Mouse (Mus musculus): ENCODE results near the gene Rpp14. TPM values are rescaled to one million over a fixed set of nuclear protein-coding genes. Genes with fewer than 3 reads are reported as not detected.

Rpp14 gene
- polyA plus RNA-seq, 1 experiment from 2014 or later: 47.7 TPM

DNA sequence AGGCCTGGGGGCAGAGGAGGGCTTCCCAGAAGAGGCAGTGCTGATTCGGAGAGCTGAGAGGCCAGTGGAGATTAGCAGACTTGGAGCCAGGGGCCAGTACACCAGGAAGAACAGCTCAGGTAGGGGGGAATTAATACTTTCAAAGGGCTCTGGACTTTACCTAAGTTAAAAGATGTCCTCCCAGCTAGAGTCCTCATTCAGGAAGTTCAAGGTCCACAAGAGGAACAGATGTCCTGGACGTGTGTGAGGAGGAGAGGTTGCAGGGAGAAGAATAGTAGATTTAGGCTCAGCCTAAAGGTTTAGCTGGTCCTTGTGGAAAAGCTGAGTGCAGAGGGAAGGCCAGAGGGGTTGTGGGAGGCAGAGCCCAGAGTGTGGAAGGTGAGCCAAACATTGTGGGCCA lies 54.1 kb downstream of the Rpp14 start:
- Histone ChIP-seq H3K9me3 (replicated peaks; ENCODE audit: control insufficient read depth, low read length) (no peaks in the 10 kb centered on the region), H3K9ac (ENCODE audit: low read length) (peak overlapping the region; percentile 47; the same call in 1 of the 2 replicates), H3K4me2 (ENCODE audit: low read depth, low read length) (no peak overlapping the region), H3K27me3 (ENCODE audit: control insufficient read depth, insufficient read depth, low read length) (no peaks in the 10 kb centered on the region), H3K27ac (ENCODE audit: low read length) (peak overlapping the region; percentile 92), H3K36me3 (ENCODE audit: control insufficient read depth, insufficient read depth) (peaks cover 3% of the 10 kb centered on the region), H3K4me3 (ENCODE audit: low read length) (no peak overlapping the region), H3K4me1 (ENCODE audit: control insufficient read depth, insufficient read depth, low read length) (peaks cover 12% of the 10 kb centered on the region)
- ATAC-seq (replicated peaks; ENCODE audit: extremely low read depth, insufficient read depth, low FRiP score): no peak
- WGBS: 63% methylated on average over 2 of the region's 2 CpGs

DNA sequence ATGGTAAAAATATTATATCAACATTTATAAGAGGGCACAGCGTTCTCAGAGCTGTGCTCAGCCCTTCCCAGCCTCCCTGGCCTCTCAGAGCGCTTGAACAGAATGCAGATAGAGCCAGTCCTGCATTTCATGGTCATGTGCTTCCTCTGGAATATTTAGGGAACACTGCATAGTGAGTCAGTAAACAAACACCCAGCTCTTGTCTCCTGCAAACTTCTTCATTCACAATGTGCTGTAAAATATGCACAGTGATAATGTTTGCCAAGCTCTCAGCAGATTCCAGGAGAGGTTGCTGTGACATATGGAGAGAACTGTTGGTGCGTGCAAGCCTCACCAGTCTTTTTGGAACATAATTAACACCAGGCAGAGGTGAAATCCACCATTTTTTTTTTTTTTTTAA lies 55.0 kb downstream of the Rpp14 start:
- Histone ChIP-seq H3K27me3 (ENCODE audit: control insufficient read depth, insufficient read depth, low read length) (no peaks in the 10 kb centered on the region), H3K4me3 (ENCODE audit: low read length) (no peak overlapping the region), H3K36me3 (ENCODE audit: control insufficient read depth, insufficient read depth) (peaks cover 3% of the 10 kb centered on the region), H3K4me2 (ENCODE audit: low read depth, low read length) (no peak overlapping the region), H3K27ac (ENCODE audit: low read length) (peak overlapping the region; percentile 92), H3K9me3 (replicated peaks; ENCODE audit: control insufficient read depth, low read length) (no peaks in the 10 kb centered on the region), H3K4me1 (ENCODE audit: control insufficient read depth, insufficient read depth, low read length) (peaks cover 12% of the 10 kb centered on the region), H3K9ac (ENCODE audit: low read length) (no peak overlapping the region)
- WGBS: 32% methylated on average over 3 of the region's 3 CpGs
- peak; percentile 90 for ATAC-seq (replicated peaks; ENCODE audit: extremely low read depth, insufficient read depth, low FRiP score)

- no peaks in the 10 kb centered on the region for H3K9me3 ChIP-seq (replicated peaks; ENCODE audit: control insufficient read depth, low read length)
- no peak for ATAC-seq (replicated peaks; ENCODE audit: extremely low read depth, insufficient read depth, low FRiP score)
- H3K27me3 ChIP-seq (ENCODE audit: control insufficient read depth, insufficient read depth, low read length): no peaks in the 10 kb centered on the region
- no peak overlapping the region for H3K4me2 ChIP-seq (ENCODE audit: low read depth, low read length)
- H3K36me3 ChIP-seq (ENCODE audit: control insufficient read depth, insufficient read depth): peaks cover 26% of the 10 kb centered on the region
- H3K4me1 ChIP-seq (ENCODE audit: control insufficient read depth, insufficient read depth, low read length): no peaks in the 10 kb centered on the region; the same call in 1 of the 2 replicates
- WGBS: 81% methylated on average over 23 of the region's 23 CpGs
- no peak overlapping the region for H3K9ac ChIP-seq (ENCODE audit: low read length)
- no peak overlapping the region for H3K4me3 ChIP-seq (ENCODE audit: low read length)
- no peak overlapping the region for H3K27ac ChIP-seq (ENCODE audit: low read length)
Measured at GRCm38 (mm10) chr14:8139724-8140710, 59.9 kb downstream of the Rpp14 start.

DNA sequence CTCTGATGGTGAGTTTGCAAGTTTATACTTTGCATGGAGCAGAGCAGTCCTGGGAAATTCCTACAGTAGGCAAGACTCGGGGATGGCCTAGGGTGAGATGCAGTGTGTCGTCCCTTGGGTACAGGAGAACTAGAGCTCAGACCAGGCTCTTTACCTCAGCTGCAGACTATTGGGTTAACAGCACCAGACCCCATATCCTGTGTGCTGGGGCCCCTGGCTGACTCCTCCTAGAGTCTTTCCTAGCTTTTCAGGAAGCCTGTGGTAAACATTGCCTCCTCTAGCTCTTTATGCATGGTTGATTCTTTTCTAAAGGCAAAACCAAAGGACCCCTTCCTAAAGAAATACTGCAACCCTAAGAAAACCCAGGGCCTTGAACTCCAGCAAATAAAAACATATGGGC lies 61.0 kb downstream of the Rpp14 start:
- Histone ChIP-seq H3K4me2 (ENCODE audit: low read depth, low read length) (no peak overlapping the region), H3K36me3 (ENCODE audit: control insufficient read depth, insufficient read depth) (peaks cover 26% of the 10 kb centered on the region), H3K9me3 (replicated peaks; ENCODE audit: control insufficient read depth, low read length) (no peaks in the 10 kb centered on the region), H3K27ac (ENCODE audit: low read length) (no peak overlapping the region), H3K4me1 (ENCODE audit: control insufficient read depth, insufficient read depth, low read length) (no peaks in the 10 kb centered on the region), H3K4me3 (ENCODE audit: low read length) (no peak overlapping the region), H3K9ac (ENCODE audit: low read length) (no peak overlapping the region), H3K27me3 (ENCODE audit: control insufficient read depth, insufficient read depth, low read length) (no peaks in the 10 kb centered on the region)
- no peak for ATAC-seq (replicated peaks; ENCODE audit: extremely low read depth, insufficient read depth, low FRiP score)
- 87% methylated on average over 2 of the region's 2 CpGs for whole genome bisulfite sequencing

Other genes with a start within 250 kb of the Rpp14 start
- not detected in 2 replicates for gene Gm45521, start 123.1 kb upstream of the Rpp14 start, polyA plus RNA-seq (2015; fragmentation: Nextera tagmentation; extraction: Ambion mirVana)
- gene Dnase1l3, start 85.8 kb upstream of the Rpp14 start, polyA plus RNA-seq (2015; fragmentation: Nextera tagmentation; extraction: Ambion mirVana): 0.62 and 1.1 TPM in 2 replicates
- gene Abhd6, start 77.5 kb upstream of the Rpp14 start, polyA plus RNA-seq (2015; fragmentation: Nextera tagmentation; extraction: Ambion mirVana): 11.6 and 13.1 TPM in 2 replicates
- 34.9 and 38.3 TPM in 2 replicates for gene Pxk, start 17.8 kb downstream of the Rpp14 start, polyA plus RNA-seq (2015; fragmentation: Nextera tagmentation; extraction: Ambion mirVana)
- 682 and 733 TPM in 2 replicates for gene Pdhb, start 92.7 kb downstream of the Rpp14 start, polyA plus RNA-seq (2015; fragmentation: Nextera tagmentation; extraction: Ambion mirVana)
- 2.5 and 4.5 TPM in 2 replicates for gene Kctd6, start 133.8 kb downstream of the Rpp14 start, polyA plus RNA-seq (2015; fragmentation: Nextera tagmentation; extraction: Ambion mirVana)
- 0.45 and 0.67 TPM in 2 replicates for gene Acox2, start 179.0 kb downstream of the Rpp14 start, polyA plus RNA-seq (2015; fragmentation: Nextera tagmentation; extraction: Ambion mirVana)
- gene Fam107a, start 237.7 kb downstream of the Rpp14 start, polyA plus RNA-seq (2015; fragmentation: Nextera tagmentation; extraction: Ambion mirVana): 0.45 and 0.49 TPM in 2 replicates